Mouse (Mus musculus) regulatory T cell (primary cell): ENCODE data around the gene Wfdc8.

Experiments
- in situ Hi-C: fragments of 300-600 bp; cut with MboI, MseI; formaldehyde crosslinking; loops from one replicate; pipeline ENCODE4 v1.15.1; 2025; ENCODE audit warnings: high pct_unique_total_duplicates

Wfdc8 gene

GRCm38 (mm10) chr2:164563339-164564038 lies 49.9 kb downstream of the Wfdc8 start:
- in situ Hi-C loops = no loop called here

GRCm38 (mm10) chr2:164562391-164563188 lies 50.8 kb downstream of the Wfdc8 start, which contains the start of gene Wfdc2:
Wfdc2 (plus strand) TSS chr2:164562413.
- in situ Hi-C loops = no loop called here

DNA sequence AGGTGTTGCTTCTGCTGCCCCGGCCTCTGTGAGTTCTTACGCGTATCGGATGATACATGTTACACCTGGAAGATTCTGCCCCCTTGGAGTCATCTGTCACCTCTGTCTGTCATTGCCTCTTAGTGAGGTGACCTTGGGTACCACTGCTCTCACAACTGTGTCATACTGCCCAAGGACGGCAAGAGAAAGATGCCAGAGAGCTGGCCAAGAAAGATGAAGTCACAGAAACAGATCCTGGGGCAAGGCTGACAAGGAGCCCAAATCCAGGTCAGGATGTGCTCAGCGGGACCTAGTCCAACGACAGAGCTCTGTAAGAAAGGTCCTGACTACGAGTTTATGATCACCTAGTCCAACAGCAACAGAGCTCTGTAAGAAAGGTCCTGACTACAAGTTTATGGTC lies 53.3 kb downstream of the Wfdc8 start:
- in situ Hi-C loops = no loop called here

GRCm38 (mm10) chr2:164558991-164559645 lies 54.3 kb downstream of the Wfdc8 start:
- in situ Hi-C loops = no loop called here

DNA sequence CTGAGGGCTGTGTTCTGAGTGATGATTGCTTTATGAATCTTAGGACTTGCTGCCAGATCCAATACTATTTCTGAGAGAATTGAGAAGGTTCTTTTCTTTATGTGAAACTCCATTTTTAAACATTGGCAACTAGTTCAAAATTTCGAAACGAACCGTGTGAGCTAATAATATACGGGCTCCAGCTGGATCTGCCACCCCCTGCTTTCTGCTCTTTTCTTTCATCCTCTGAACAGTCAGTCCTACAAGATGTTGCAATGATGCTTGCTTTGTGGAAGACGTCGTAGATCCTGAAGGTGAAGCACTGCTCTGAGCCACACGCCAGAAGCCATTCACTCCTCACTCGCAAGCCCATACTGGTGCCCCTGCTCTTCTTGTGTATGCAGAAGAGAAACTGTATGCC lies 55.0 kb downstream of the Wfdc8 start:
- in situ Hi-C loops = no loop called here

DNA sequence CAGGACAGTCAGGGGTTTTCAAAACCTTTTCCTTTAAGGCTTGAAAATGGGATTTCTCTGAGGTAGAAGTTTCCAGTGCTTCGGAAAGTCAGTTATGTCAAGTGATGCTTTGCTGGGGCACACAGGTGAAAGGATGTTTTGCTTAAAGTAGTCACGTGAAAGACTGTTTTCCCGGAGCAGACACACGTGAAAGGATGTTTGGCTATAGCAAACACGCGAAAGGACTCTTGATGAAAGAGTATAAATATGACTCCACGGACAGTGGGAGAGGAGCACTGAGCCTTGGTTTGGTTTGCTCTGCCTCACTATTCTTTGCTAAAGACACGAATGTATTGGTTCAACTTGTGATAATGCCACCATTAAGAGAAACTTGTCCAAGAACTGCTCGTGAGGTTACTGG lies 61.9 kb downstream of the Wfdc8 start:
- in situ Hi-C loops = no loop called here

GRCm38 (mm10) chr2:164550895-164551269 lies 62.5 kb downstream of the Wfdc8 start:
- in situ Hi-C loops = no loop called here

DNA sequence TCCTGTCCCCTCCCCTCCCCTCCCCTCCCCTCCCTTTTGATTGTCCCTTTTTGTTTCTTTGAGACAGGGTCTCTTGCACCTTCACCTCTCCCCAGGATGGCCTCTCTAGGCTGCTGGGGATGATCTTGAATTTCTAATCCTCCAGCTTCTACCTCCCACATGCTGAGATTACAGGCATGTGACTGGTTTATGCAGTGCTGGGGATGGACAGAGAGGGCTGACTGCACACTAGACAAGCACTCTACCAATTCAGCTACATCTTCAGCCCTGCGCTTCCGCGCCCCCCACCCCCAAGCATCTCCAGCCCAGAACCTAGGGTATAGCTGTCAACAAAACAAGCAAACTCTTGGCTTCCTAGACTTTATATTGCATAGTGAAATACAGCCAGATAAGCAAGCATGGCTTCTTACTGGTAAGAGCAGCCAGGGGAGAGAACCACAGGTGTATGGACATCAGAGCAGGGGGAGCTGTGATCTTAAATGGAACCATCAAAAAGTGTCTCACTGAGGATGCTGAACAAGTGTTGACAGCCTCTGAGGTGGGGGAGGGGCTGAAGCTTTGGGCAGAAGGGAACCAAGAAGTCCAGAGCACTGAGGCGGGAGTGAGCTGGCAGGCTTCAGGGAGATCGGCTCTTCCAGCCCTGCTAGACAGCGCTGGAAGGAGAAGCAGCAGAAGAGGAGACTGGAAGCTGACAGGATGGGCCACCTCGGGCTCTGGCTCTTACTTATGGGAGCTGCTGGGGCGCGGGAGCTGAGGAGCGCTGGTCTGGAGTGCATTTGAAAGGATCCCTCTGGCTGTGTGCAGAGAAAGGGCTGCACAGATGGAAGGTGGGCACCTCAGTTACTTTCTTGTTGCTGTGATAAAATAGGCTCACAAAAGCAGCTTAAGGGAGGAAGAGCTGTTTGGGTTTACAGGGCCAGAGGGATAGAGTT lies 63.2 kb downstream of the Wfdc8 start:
- in situ Hi-C loops = no loop called here

- in situ Hi-C loops = no loop called here
Observed at GRCm38 (mm10) chr2:164549338-164549737, 64.1 kb downstream of the Wfdc8 start.
